Mouse (Mus musculus): ENCODE data around the gene Pepd. TPM values are rescaled to one million over a fixed set of nuclear protein-coding genes. Genes with fewer than 3 reads are reported as not detected.

Pepd gene
- polyA plus RNA-seq, 1 experiment from 2014 or later = 48.8 TPM

GRCm38 (mm10) chr7:35065958-35066357 lies 153.8 kb downstream of the Pepd start:
- WGBS = 73% methylated on average over 3 of the region's 3 CpGs
- no peaks in the 10 kb centered on the region for H3K27me3 ChIP-seq (ENCODE audit: control insufficient read depth, insufficient read depth, low read length)
- no peaks in the 10 kb centered on the region for H3K36me3 ChIP-seq (ENCODE audit: control insufficient read depth, insufficient read depth, low read length)
- H3K4me2 ChIP-seq (ENCODE audit: low read length) = no peak overlapping the region
- no peak overlapping the region for H3K27ac ChIP-seq (replicated peaks in 1 of 2; ENCODE audit: control insufficient read depth in 1 of 2, insufficient read depth in 1 of 2, low read depth in 2 of 2, low read length in 2 of 2)
- no peak overlapping the region for H3K4me3 ChIP-seq (ENCODE audit: control insufficient read depth in 1 of 2, insufficient read depth in 1 of 2, low read depth in 1 of 2, low read length in 2 of 2)
- no peaks in the 10 kb centered on the region for H3K9me3 ChIP-seq (ENCODE audit: control insufficient read depth, low read length)
- no peak overlapping the region for H3K9ac ChIP-seq (ENCODE audit: low read length)
- H3K4me1 ChIP-seq (ENCODE audit: control insufficient read depth in 2 of 2, insufficient read depth in 2 of 2, low read length in 2 of 2) = no peaks in the 10 kb centered on the region
- no peak for ATAC-seq (ENCODE audit: insufficient number of reproducible peaks, insufficient read depth, low FRiP score, low read depth)

DNA sequence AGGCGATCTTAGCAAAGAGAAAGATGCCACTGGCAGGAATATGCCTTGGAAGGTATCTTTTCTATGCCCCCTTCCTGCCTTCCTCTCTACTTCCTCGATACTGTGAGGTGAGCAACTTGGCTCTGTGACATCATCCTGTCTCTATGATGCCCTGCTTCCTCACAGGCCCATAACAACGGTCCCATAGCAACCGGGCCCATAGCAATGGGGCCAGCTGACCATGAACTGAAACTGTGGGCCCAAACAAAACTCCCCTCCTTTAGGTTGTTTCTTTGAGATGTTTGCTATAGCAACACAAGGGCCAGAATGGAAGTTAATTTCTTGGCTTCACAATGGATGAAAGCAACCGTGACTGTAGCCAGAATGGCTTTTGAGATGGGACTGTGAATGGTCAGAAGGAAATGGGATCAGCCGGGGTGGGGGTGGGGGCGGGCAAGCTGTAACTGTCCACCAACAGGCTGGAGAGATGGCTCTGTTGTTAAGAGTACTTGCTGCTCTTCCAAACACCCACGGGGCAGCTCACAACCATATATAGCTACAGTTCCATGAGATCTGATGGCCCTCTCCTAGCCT lies 154.5 kb downstream of the Pepd start:
- 75% methylated on average over 8 of the region's 8 CpGs for WGBS
- no peaks in the 10 kb centered on the region for H3K9me3 ChIP-seq (ENCODE audit: control insufficient read depth, low read length)
- H3K36me3 ChIP-seq (ENCODE audit: control insufficient read depth, insufficient read depth, low read length) = no peaks in the 10 kb centered on the region
- H3K27me3 ChIP-seq (ENCODE audit: control insufficient read depth, insufficient read depth, low read length) = no peaks in the 10 kb centered on the region
- H3K4me3 ChIP-seq (ENCODE audit: control insufficient read depth in 1 of 2, insufficient read depth in 1 of 2, low read depth in 1 of 2, low read length in 2 of 2) = no peak overlapping the region
- H3K4me2 ChIP-seq (ENCODE audit: low read length) = no peak overlapping the region
- ATAC-seq (ENCODE audit: insufficient number of reproducible peaks, insufficient read depth, low FRiP score, low read depth) = no peak
- no peaks in the 10 kb centered on the region for H3K4me1 ChIP-seq (ENCODE audit: control insufficient read depth in 2 of 2, insufficient read depth in 2 of 2, low read length in 2 of 2)
- no peak overlapping the region for H3K9ac ChIP-seq (ENCODE audit: low read length)
- H3K27ac ChIP-seq (replicated peaks in 1 of 2; ENCODE audit: control insufficient read depth in 1 of 2, insufficient read depth in 1 of 2, low read depth in 2 of 2, low read length in 2 of 2) = no peak overlapping the region

GRCm38 (mm10) chr7:35076645-35077044 lies 164.5 kb downstream of the Pepd start:
- 12% methylated on average over 5 of the region's 5 CpGs for WGBS
- no peak overlapping the region for H3K27ac ChIP-seq (replicated peaks in 1 of 2; ENCODE audit: control insufficient read depth in 1 of 2, insufficient read depth in 1 of 2, low read depth in 2 of 2, low read length in 2 of 2)
- H3K9me3 ChIP-seq (ENCODE audit: control insufficient read depth, low read length) = no peaks in the 10 kb centered on the region
- no peak overlapping the region for H3K4me2 ChIP-seq (ENCODE audit: low read length)
- H3K4me3 ChIP-seq (ENCODE audit: control insufficient read depth in 1 of 2, insufficient read depth in 1 of 2, low read depth in 1 of 2, low read length in 2 of 2) = no peak overlapping the region
- H3K27me3 ChIP-seq (ENCODE audit: control insufficient read depth, insufficient read depth, low read length) = no peaks in the 10 kb centered on the region
- no peak for ATAC-seq (ENCODE audit: insufficient number of reproducible peaks, insufficient read depth, low FRiP score, low read depth)
- H3K36me3 ChIP-seq (ENCODE audit: control insufficient read depth, insufficient read depth, low read length) = no peaks in the 10 kb centered on the region
- no peaks in the 10 kb centered on the region; a peak in 1 of 4 replicates for H3K4me1 ChIP-seq (ENCODE audit: control insufficient read depth in 2 of 2, insufficient read depth in 2 of 2, low read length in 2 of 2)
- H3K9ac ChIP-seq (ENCODE audit: low read length) = no peak overlapping the region

DNA sequence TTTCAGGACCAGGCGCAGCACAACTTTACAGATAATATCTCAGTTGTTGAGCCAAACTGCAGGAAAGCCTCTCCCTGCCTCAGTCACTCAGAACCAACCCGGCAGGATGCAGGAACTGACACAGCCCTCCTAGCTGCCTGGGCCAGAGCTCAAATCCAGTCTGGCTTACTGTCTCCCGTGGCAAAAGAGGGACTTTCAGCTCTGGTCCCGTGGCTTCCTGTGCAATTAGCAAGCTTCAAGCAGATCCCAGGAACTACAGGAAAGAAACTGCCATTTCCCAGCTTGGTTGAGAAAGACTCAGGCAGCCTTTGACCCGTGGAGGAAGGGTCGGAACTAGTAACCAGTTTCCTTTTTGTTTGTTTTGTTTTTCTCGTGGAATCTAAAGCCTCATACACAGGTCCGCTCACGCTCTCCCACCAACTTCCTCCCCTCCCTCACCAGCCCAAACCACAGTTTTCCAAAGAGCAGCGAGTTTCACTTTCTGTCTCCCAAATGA lies 168.7 kb downstream of the Pepd start:
- no peak overlapping the region for H3K4me3 ChIP-seq (ENCODE audit: control insufficient read depth in 1 of 2, insufficient read depth in 1 of 2, low read depth in 1 of 2, low read length in 2 of 2)
- H3K4me1 ChIP-seq (ENCODE audit: control insufficient read depth in 2 of 2, insufficient read depth in 2 of 2, low read length in 2 of 2) = peaks cover 3 to 4% of the 10 kb centered on the region in 2 experiments; a peak in 2 of 4 replicates
- H3K27me3 ChIP-seq (ENCODE audit: control insufficient read depth, insufficient read depth, low read length) = peaks cover 3% of the 10 kb centered on the region; the same call in 1 of the 2 replicates
- no peaks in the 10 kb centered on the region for H3K36me3 ChIP-seq (ENCODE audit: control insufficient read depth, insufficient read depth, low read length)
- peak overlapping the region; percentile 40 for H3K4me2 ChIP-seq (ENCODE audit: low read length)
- no peak for ATAC-seq (ENCODE audit: insufficient number of reproducible peaks, insufficient read depth, low FRiP score, low read depth)
- no peak overlapping the region for H3K9ac ChIP-seq (ENCODE audit: low read length)
- 36% methylated on average over 10 of the region's 10 CpGs for WGBS
- H3K9me3 ChIP-seq (ENCODE audit: control insufficient read depth, low read length) = no peaks in the 10 kb centered on the region
- peak overlapping the region; percentile 30 to 63 for H3K27ac ChIP-seq (replicated peaks in 1 of 2; ENCODE audit: control insufficient read depth in 1 of 2, insufficient read depth in 1 of 2, low read depth in 2 of 2, low read length in 2 of 2)

DNA sequence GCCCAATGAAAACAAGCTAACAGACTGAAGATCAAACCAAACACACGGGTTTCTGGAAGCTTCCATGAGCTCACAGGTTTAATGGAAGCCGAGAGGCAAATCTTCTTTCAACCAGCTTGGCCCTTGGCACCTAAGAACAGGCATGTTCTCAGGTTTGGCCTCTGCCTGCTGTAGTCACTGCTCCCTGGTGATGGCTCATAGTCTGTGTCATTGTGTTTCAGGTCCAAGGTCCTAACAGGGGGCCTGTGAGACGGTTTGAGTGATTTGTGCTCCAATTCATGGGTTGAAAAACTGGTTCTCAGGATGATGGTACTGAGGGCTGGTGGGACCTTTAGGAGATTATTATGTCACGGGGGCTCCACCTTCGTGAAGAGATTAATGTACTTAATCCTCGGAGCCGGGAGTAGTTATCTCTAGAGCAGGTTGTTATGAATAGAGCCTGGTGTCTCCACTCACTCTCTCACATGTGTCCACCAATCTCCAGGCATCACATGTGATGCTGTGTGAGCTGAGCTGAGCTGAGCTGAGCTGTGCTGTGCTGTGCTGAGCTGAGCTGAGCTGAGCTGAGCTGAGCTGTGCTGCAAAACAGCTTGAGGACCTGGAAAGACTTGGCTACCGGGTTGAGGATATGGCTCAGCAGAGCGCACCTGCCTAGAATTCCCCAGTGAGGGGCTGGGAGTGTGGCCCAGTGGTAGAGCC lies 169.4 kb downstream of the Pepd start:
- Histone ChIP-seq H3K36me3 (ENCODE audit: control insufficient read depth, insufficient read depth, low read length) (no peaks in the 10 kb centered on the region), H3K4me2 (ENCODE audit: low read length) (peak overlapping the region; percentile 40), H3K27me3 (ENCODE audit: control insufficient read depth, insufficient read depth, low read length) (peaks cover 3% of the 10 kb centered on the region; the same call in 1 of the 2 replicates), H3K4me1 (ENCODE audit: control insufficient read depth in 2 of 2, insufficient read depth in 2 of 2, low read length in 2 of 2) (peaks cover 6 to 9% of the 10 kb centered on the region in 2 experiments; a peak in 2 of 4 replicates), H3K4me3 (ENCODE audit: control insufficient read depth in 1 of 2, insufficient read depth in 1 of 2, low read depth in 1 of 2, low read length in 2 of 2) (no peak overlapping the region), H3K9me3 (ENCODE audit: control insufficient read depth, low read length) (no peaks in the 10 kb centered on the region), H3K9ac (ENCODE audit: low read length) (no peak overlapping the region), H3K27ac (replicated peaks in 1 of 2; ENCODE audit: control insufficient read depth in 1 of 2, insufficient read depth in 1 of 2, low read depth in 2 of 2, low read length in 2 of 2) (peak overlapping the region in 1 of 2 experiments; percentile 30; a peak in 2 of 4 replicates)
- WGBS = 62% methylated on average over 9 of the region's 9 CpGs
- no peak for ATAC-seq (ENCODE audit: insufficient number of reproducible peaks, insufficient read depth, low FRiP score, low read depth)

DNA sequence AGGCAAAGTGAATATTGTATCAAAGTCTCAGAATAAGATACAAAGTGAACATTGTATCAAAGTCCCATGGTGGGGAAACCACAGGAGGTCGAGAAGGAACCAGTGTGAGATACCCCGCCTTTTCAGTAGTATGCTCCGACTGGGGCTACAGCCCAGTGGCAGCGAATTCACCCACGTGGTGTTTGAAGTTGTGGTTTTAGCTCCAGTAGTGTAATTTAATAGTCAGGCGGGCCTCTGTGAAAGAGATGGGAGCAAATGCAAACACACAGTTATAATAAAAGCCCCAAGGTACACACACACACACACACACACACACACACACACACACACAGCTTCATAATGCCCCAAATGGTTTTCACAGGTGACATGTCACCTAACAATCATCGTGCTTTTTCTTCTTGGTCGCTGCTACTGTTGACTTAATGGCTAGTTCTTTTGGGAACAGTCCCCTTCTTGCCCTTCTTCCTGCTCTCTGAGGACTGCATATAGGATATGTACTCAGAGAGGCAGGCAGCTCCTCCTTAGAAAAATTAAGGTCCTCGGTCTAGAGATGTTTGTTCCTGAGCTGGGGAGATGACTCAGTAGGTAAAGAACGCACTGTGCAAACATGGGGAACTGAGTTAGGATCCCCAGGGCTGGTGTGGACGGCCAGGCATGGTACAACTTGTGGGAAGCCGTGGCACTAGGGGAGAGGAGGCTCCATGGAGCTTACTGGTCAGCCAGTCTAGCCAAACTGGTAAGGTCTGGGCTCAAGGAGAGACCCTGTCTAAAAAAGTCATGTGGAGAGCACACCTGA lies 172.6 kb downstream of the Pepd start:
- WGBS = 74% methylated on average over 12 of the region's 12 CpGs
- no peak for ATAC-seq (ENCODE audit: insufficient number of reproducible peaks, insufficient read depth, low FRiP score, low read depth)
- Histone ChIP-seq H3K4me2 (ENCODE audit: low read length) (no peak overlapping the region), H3K4me1 (ENCODE audit: control insufficient read depth in 2 of 2, insufficient read depth in 2 of 2, low read length in 2 of 2) (peaks cover 6 to 9% of the 10 kb centered on the region in 2 experiments; a peak in 2 of 4 replicates), H3K9ac (ENCODE audit: low read length) (no peak overlapping the region), H3K27me3 (ENCODE audit: control insufficient read depth, insufficient read depth, low read length) (peaks cover 3% of the 10 kb centered on the region; the same call in 1 of the 2 replicates), H3K27ac (replicated peaks in 1 of 2; ENCODE audit: control insufficient read depth in 1 of 2, insufficient read depth in 1 of 2, low read depth in 2 of 2, low read length in 2 of 2) (no peak overlapping the region), H3K36me3 (ENCODE audit: control insufficient read depth, insufficient read depth, low read length) (no peaks in the 10 kb centered on the region), H3K4me3 (ENCODE audit: control insufficient read depth in 1 of 2, insufficient read depth in 1 of 2, low read depth in 1 of 2, low read length in 2 of 2) (no peak overlapping the region), H3K9me3 (ENCODE audit: control insufficient read depth, low read length) (no peaks in the 10 kb centered on the region)

GRCm38 (mm10) chr7:35086271-35086861 lies 174.2 kb downstream of the Pepd start:
- no peak for ATAC-seq (ENCODE audit: insufficient number of reproducible peaks, insufficient read depth, low FRiP score, low read depth)

More at GRCm38 (mm10) chr7:35086271-35086861, 174.2 kb downstream of the Pepd start:
- Histone ChIP-seq H3K9ac (ENCODE audit: low read length) (peak overlapping the region; percentile 38; the same call in 1 of the 2 replicates), H3K4me2 (ENCODE audit: low read length) (peak overlapping the region; percentile 62), H3K9me3 (ENCODE audit: control insufficient read depth, low read length) (no peaks in the 10 kb centered on the region), H3K27ac (replicated peaks in 1 of 2; ENCODE audit: control insufficient read depth in 1 of 2, insufficient read depth in 1 of 2, low read depth in 2 of 2, low read length in 2 of 2) (no peak overlapping the region), H3K36me3 (ENCODE audit: control insufficient read depth, insufficient read depth, low read length) (no peaks in the 10 kb centered on the region), H3K27me3 (ENCODE audit: control insufficient read depth, insufficient read depth, low read length) (peaks cover 3% of the 10 kb centered on the region; the same call in 1 of the 2 replicates), H3K4me1 (ENCODE audit: control insufficient read depth in 2 of 2, insufficient read depth in 2 of 2, low read length in 2 of 2) (peaks cover 6 to 9% of the 10 kb centered on the region in 2 experiments; a peak in 2 of 4 replicates), H3K4me3 (ENCODE audit: control insufficient read depth in 1 of 2, insufficient read depth in 1 of 2, low read depth in 1 of 2, low read length in 2 of 2) (peak overlapping the region; percentile 4 to 23)
- WGBS = 3% methylated on average over 21 of the region's 21 CpGs
